Mouse (Mus musculus): Measurements from ENCODE around the gene Gm9508.
"Not testable (repeated sequence)": the region's sequence is repeated elsewhere in the genome, so short reads cannot be mapped to it uniquely, and the experiment has no call there.

DNA sequence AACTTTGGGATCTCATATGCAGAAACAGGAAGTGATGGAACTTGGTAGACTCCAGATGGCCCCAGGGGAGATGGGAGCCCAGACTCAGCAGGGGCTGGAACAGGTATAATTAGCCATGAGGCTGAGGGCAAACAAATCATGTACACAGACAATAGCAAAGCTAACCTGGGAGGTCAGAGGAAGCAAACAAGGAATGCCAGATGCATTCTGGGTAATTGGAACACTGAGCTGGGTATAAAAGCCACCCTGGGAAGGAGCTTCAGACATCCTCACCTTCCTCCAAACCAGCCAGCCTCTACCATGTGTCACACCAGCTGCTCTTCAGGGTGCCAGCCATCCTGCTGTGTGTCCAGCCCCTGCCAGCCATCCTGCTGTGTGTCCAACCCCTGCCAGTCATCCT is 14.1 kb upstream of the Gm9508 start, which contains the start of gene Gm10024:
- TF ChIP-seq TAL1, GATA1 (IDR thresholded peaks at IDR 0.05; ENCODE audit: low read length): not testable (repeated sequence)
